Mouse (Mus musculus): ENCODE results near the gene Gnl3l. TPM values are rescaled to one million over a fixed set of nuclear protein-coding genes. Genes with fewer than 3 reads are reported as not detected.

Gnl3l gene
- polyA plus RNA-seq (2015; fragmentation: Nextera tagmentation; extraction: Ambion mirVana): 8.7 and 9.8 TPM in 2 replicates

DNA sequence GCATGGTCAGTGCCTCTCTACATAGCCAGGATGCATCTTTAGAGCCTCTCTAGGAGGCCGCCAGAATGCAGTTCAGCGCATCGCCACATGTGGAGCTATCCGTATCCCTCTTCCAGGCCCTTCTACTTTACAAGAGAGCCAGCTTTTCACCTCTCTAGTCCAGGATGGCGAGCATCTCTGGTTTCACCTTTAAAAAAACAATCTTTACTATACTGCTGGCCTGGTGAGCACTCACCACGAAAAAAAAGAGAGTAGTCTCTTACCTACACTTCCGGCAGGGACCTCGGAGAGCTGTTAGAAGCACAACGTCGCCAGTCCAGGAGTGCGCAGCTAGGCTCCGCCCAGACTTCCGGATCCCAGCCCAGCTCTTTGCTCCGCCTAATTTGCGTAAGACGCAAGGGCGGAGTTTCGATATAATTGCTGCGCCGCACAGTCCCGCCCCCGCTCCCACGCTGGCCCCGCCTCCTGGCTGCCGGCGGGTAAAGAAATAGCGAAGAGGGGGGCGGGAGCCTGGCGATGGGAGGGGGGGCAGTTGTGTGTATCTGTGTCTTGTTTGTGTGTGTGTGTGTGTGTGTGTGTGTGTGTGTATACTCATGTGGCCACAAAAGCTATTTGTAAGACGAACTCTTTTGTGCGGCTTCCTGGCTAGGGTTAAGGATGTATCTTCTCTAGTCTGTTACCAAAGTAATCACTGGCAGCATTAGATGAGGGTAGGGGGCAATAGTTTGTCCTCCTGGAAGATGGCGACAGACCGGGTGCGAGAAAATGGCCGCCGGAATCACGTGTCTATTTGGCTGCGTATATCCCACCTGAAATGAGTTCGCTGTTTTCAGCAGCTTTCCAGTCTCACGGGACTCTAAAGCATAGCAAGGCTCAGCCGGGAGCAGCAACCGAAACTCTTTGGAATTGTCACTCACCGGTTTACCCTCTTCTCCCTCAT is at the start of gene Gnl3l:
Gnl3l (minus strand) TSS at position 385 of the 940 bp plus-strand sequence.
- Histone ChIP-seq H3K4me1 (ENCODE audit: control insufficient read depth, low read depth, low read length) (peaks cover 5% of the 10 kb centered on the region; the same call in 1 of the 2 replicates), H3K27ac (ENCODE audit: low read length) (peak within 1 kb of the TSS; percentile 65), H3K27me3 (ENCODE audit: control insufficient read depth, insufficient read depth, low read depth, low read length) (no peaks in the 10 kb centered on the region), H3K36me3 (ENCODE audit: control insufficient read depth, insufficient read depth) (no peaks in the 10 kb centered on the region; the same call in 1 of the 2 replicates), H3K4me2 (ENCODE audit: low read depth, low read length) (peak within 1 kb of the TSS; percentile 70), H3K4me3 (ENCODE audit: low read depth, low read length) (peak within 1 kb of the TSS; percentile 68), H3K9me3 (replicated peaks; ENCODE audit: control insufficient read depth, low read length) (no peaks in the 10 kb centered on the region), H3K9ac (ENCODE audit: low read depth, low read length) (peak within 1 kb of the TSS; percentile 57)
- 20% methylated on average over 43 of the region's 43 CpGs for WGBS (ENCODE audit: insufficient replicate concordance)
- ATAC-seq (ENCODE audit: low read depth): peak; percentile 96

DNA sequence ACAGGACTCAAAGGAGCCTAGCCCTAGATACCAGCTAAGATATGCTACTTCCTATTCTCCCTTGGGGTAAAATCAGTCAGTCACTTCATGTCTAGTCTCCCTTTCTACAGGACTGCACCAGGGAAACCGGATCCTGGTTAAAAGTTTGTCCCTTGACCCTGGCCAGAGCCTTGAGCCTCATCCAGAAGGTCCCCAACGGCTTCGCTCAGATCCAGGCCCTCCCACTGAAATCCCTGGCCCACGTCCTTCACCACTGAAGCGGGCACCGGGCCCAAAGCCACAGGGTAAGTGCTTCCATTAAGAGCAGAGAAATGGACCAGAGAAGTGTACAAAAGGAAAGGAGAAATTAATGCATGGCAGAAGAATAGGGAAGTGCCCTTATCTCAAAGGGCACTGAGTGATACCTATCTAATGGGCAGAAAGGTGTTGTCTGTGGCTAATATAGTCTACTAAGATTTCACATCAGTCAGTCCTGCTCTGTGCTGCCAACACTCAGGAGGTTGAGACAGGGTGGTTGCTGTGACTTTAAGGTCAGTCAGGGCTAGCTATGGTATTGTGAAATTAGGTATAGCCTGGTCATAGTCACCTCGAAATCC is 49.0 kb upstream of the Gnl3l start:
- Histone ChIP-seq H3K4me1 (ENCODE audit: control insufficient read depth, low read depth, low read length) (no peaks in the 10 kb centered on the region), H3K27ac (ENCODE audit: low read length) (no peak overlapping the region), H3K9me3 (replicated peaks; ENCODE audit: control insufficient read depth, low read length) (no peaks in the 10 kb centered on the region), H3K27me3 (ENCODE audit: control insufficient read depth, insufficient read depth, low read depth, low read length) (no peaks in the 10 kb centered on the region; the same call in 1 of the 2 replicates), H3K4me2 (ENCODE audit: low read depth, low read length) (no peak overlapping the region), H3K36me3 (ENCODE audit: control insufficient read depth, insufficient read depth) (no peaks in the 10 kb centered on the region), H3K9ac (ENCODE audit: low read depth, low read length) (no peak overlapping the region), H3K4me3 (ENCODE audit: low read depth, low read length) (no peak overlapping the region)
- WGBS (ENCODE audit: insufficient replicate concordance): 68% methylated on average over 7 of the region's 7 CpGs
- no peak for ATAC-seq (ENCODE audit: low read depth)

- Histone ChIP-seq H3K9ac (ENCODE audit: low read depth, low read length) (no peak overlapping the region), H3K27me3 (ENCODE audit: control insufficient read depth, insufficient read depth, low read depth, low read length) (no peaks in the 10 kb centered on the region; the same call in 1 of the 2 replicates), H3K9me3 (replicated peaks; ENCODE audit: control insufficient read depth, low read length) (no peaks in the 10 kb centered on the region), H3K36me3 (ENCODE audit: control insufficient read depth, insufficient read depth) (no peaks in the 10 kb centered on the region), H3K27ac (ENCODE audit: low read length) (no peak overlapping the region), H3K4me1 (ENCODE audit: control insufficient read depth, low read depth, low read length) (no peaks in the 10 kb centered on the region), H3K4me3 (ENCODE audit: low read depth, low read length) (no peak overlapping the region), H3K4me2 (ENCODE audit: low read depth, low read length) (no peak overlapping the region)
- no peak for ATAC-seq (ENCODE audit: low read depth)
- 24% methylated on average over 3 of the region's 3 CpGs for WGBS (ENCODE audit: insufficient replicate concordance)
Observed at GRCm38 (mm10) chrX:151061615-151062299, 44.6 kb upstream of the Gnl3l start.

DNA sequence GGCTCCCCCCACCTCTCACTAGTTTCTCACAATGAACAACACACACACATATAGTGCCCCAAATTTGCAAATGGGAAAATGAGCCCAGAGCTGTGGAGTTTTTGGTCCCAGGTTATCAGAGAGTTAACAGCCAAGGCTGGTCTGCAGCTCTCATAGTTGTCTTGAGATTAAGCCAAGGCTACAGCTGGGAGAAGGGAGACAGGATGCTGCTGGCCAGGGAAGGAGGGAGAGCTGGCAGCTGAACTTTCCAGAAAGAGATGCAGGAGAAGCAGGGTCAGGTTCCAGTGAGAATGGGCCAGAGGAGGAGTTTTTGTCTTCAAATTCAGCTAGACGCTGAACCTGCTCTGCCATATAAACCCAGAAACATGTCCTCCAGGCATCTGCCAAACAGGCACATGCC is 42.2 kb upstream of the Gnl3l start:
- H3K4me3 ChIP-seq (ENCODE audit: low read depth, low read length): no peak overlapping the region
- no peaks in the 10 kb centered on the region for H3K36me3 ChIP-seq (ENCODE audit: control insufficient read depth, insufficient read depth)
- no peak overlapping the region for H3K9ac ChIP-seq (ENCODE audit: low read depth, low read length)
- H3K9me3 ChIP-seq (replicated peaks; ENCODE audit: control insufficient read depth, low read length): no peaks in the 10 kb centered on the region
- 69% methylated on average over 1 of the region's 1 CpGs for WGBS (ENCODE audit: insufficient replicate concordance)
- no peak for ATAC-seq (ENCODE audit: low read depth)
- H3K4me1 ChIP-seq (ENCODE audit: control insufficient read depth, low read depth, low read length): no peaks in the 10 kb centered on the region
- H3K27ac ChIP-seq (ENCODE audit: low read length): no peak overlapping the region
- H3K4me2 ChIP-seq (ENCODE audit: low read depth, low read length): no peak overlapping the region
- H3K27me3 ChIP-seq (ENCODE audit: control insufficient read depth, insufficient read depth, low read depth, low read length): no peaks in the 10 kb centered on the region; the same call in 1 of the 2 replicates

- 31% methylated on average over 1 of the region's 1 CpGs for WGBS (ENCODE audit: insufficient replicate concordance)
- ATAC-seq (ENCODE audit: low read depth): peak; percentile 67
- no peak overlapping the region for H3K27ac ChIP-seq (ENCODE audit: low read length)
Observed at GRCm38 (mm10) chrX:151055559-151055958, 38.4 kb upstream of the Gnl3l start.

GRCm38 (mm10) chrX:151054489-151054888 is 37.4 kb upstream of the Gnl3l start:
- Histone ChIP-seq H3K4me2 (ENCODE audit: low read depth, low read length) (no peak overlapping the region), H3K4me3 (ENCODE audit: low read depth, low read length) (no peak overlapping the region), H3K4me1 (ENCODE audit: control insufficient read depth, low read depth, low read length) (no peaks in the 10 kb centered on the region), H3K27me3 (ENCODE audit: control insufficient read depth, insufficient read depth, low read depth, low read length) (no peaks in the 10 kb centered on the region; the same call in 1 of the 2 replicates), H3K9ac (ENCODE audit: low read depth, low read length) (no peak overlapping the region), H3K9me3 (replicated peaks; ENCODE audit: control insufficient read depth, low read length) (no peaks in the 10 kb centered on the region), H3K27ac (ENCODE audit: low read length) (no peak overlapping the region), H3K36me3 (ENCODE audit: control insufficient read depth, insufficient read depth) (no peaks in the 10 kb centered on the region)
- no peak for ATAC-seq (ENCODE audit: low read depth)
- WGBS (ENCODE audit: insufficient replicate concordance): 77% methylated on average over 5 of the region's 6 CpGs

More at GRCm38 (mm10) chrX:151055559-151055958, 38.4 kb upstream of the Gnl3l start:
- H3K9me3 ChIP-seq (replicated peaks; ENCODE audit: control insufficient read depth, low read length): no peaks in the 10 kb centered on the region
- no peak overlapping the region for H3K4me2 ChIP-seq (ENCODE audit: low read depth, low read length)
- H3K36me3 ChIP-seq (ENCODE audit: control insufficient read depth, insufficient read depth): no peaks in the 10 kb centered on the region
- H3K9ac ChIP-seq (ENCODE audit: low read depth, low read length): no peak overlapping the region
- H3K4me3 ChIP-seq (ENCODE audit: low read depth, low read length): no peak overlapping the region
- H3K27me3 ChIP-seq (ENCODE audit: control insufficient read depth, insufficient read depth, low read depth, low read length): no peaks in the 10 kb centered on the region; the same call in 1 of the 2 replicates
- no peaks in the 10 kb centered on the region for H3K4me1 ChIP-seq (ENCODE audit: control insufficient read depth, low read depth, low read length)

GRCm38 (mm10) chrX:151050337-151050736 is 33.2 kb upstream of the Gnl3l start:
- Histone ChIP-seq H3K36me3 (ENCODE audit: control insufficient read depth, insufficient read depth) (no peaks in the 10 kb centered on the region), H3K4me2 (ENCODE audit: low read depth, low read length) (peak overlapping the region; percentile 17; the same call in 1 of the 2 replicates), H3K4me3 (ENCODE audit: low read depth, low read length) (no peak overlapping the region), H3K27me3 (ENCODE audit: control insufficient read depth, insufficient read depth, low read depth, low read length) (peaks cover 26% of the 10 kb centered on the region), H3K9me3 (replicated peaks; ENCODE audit: control insufficient read depth, low read length) (no peaks in the 10 kb centered on the region), H3K9ac (ENCODE audit: low read depth, low read length) (no peak overlapping the region), H3K27ac (ENCODE audit: low read length) (no peak overlapping the region), H3K4me1 (ENCODE audit: control insufficient read depth, low read depth, low read length) (no peaks in the 10 kb centered on the region)
- WGBS (ENCODE audit: insufficient replicate concordance): 58% methylated on average over 7 of the region's 7 CpGs
- no peak for ATAC-seq (ENCODE audit: low read depth)

DNA sequence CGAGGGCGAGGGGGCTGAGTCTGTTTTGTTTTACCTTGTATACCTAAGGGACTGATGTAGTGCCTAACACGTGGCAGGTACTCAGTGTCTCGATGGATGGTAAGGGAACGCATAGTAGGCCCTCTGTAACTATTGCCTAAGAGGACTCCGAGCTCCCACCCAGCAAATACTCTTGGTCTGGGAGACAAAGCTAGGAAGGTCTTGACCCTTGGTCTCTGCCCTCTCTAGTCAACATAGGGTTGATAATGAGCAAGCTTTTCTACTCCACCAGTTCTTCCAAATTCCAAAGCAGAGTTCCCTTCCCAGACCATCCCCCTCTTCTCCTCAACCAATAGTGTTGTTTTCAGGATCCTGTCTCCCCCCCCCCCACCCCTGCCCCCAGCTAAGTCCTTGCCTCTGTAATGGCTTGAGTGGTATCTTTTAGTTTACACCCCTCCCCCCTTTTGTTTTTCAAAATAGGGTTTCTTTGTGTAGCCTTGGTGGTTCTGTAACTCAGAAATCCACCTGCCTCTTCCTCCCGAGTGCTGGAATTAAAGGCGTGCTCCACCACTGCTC is 32.6 kb upstream of the Gnl3l start:
- Histone ChIP-seq H3K27ac (ENCODE audit: low read length) (no peak overlapping the region; the same call in 1 of the 2 replicates), H3K4me3 (ENCODE audit: low read depth, low read length) (no peak overlapping the region), H3K9me3 (replicated peaks; ENCODE audit: control insufficient read depth, low read length) (no peaks in the 10 kb centered on the region), H3K4me1 (ENCODE audit: control insufficient read depth, low read depth, low read length) (no peaks in the 10 kb centered on the region), H3K9ac (ENCODE audit: low read depth, low read length) (no peak overlapping the region), H3K36me3 (ENCODE audit: control insufficient read depth, insufficient read depth) (no peaks in the 10 kb centered on the region), H3K4me2 (ENCODE audit: low read depth, low read length) (peak overlapping the region; percentile 49; the same call in 1 of the 2 replicates), H3K27me3 (ENCODE audit: control insufficient read depth, insufficient read depth, low read depth, low read length) (peaks cover 26% of the 10 kb centered on the region)
- 47% methylated on average over 8 of the region's 8 CpGs for WGBS (ENCODE audit: insufficient replicate concordance)
- peak; percentile 54 for ATAC-seq (ENCODE audit: low read depth)

Measured in liver, embryonic 16.5 days (tissue).